ENCODE assay signal across 10 mouse cellular contexts in genomic region chr5:37240550-37240949, GRCm38 (mm10). TPM values are rescaled to one million over a fixed set of nuclear protein-coding genes. Genes with fewer than 3 reads are reported as not detected.
DNase-seq lines count a peak whose midpoint lies in the region; TF ChIP-seq lines count a peak whose summit lies in the region.
"Had no signal": no experiment of that assay in that cellular context is flagged by ENCODE, and none has a peak within 500 bp of the region (broad histone marks: within the 10 kb centered on the region; RNA-seq: fewer than 3 reads in every experiment).

No protein-coding gene starts in this region.

- no peak overlapping the region for H3ac ChIP-seq in myocyte (ENCODE audit: control insufficient read depth, insufficient read length)

- no peak for TF ChIP-seq POLR2A in myocyte (IDR thresholded peaks at IDR 0.05; ENCODE audit: insufficient read length, low read depth)

- no peaks in the 10 kb centered on the region for H3K79me2 ChIP-seq in myocyte (ENCODE audit: control insufficient read depth, insufficient read depth)

- H3K4me2 ChIP-seq in myocyte (ENCODE audit: low read depth): no peak overlapping the region

- peak; percentile 17 to 69 for DNase-seq in adrenal gland, adult (ENCODE audit: inconsistent age in 2 of 2, low spot score in 1 of 2)
- no peak for DNase-seq in adrenal gland, postnatal 25 days
- peak; percentile 56 for DNase-seq in left cerebral cortex, postnatal 4 days
- no peak for DNase-seq in left cerebral cortex, postnatal 25 days (ENCODE audit: low spot score in 2 of 2)
- DNase-seq in embryo, embryonic 10.5 days (ENCODE audit: low spot score): peak; percentile 79
- no peak for DNase-seq in spleen, postnatal 4 days (ENCODE audit: low spot score in 2 of 2)
- no peak for DNase-seq in thymus, postnatal 0 days (ENCODE audit: low spot score)
- DNase-seq: lung, postnatal 36 days; spleen, adult 18-20 months had no signal

- H3K27me3 ChIP-seq in myocyte (ENCODE audit: control insufficient read depth, insufficient read depth, insufficient read length): peaks cover 10% of the 10 kb centered on the region

- intact Hi-C loops in left cerebral cortex, postnatal 4 days (cut with DNase I): no loop called here
- intact Hi-C loops in left cerebral cortex, postnatal 25 days (cut with DNase I): no loop called here

- H3K4me3 ChIP-seq in myocyte: no peak overlapping the region

- no peaks in the 10 kb centered on the region for H3K36me3 ChIP-seq in myocyte (ENCODE audit: control insufficient read depth, insufficient read depth)

TF ChIP-seq in myocyte, 11 proteins besides CTCF, POLR2A, EP300 and RAD21:
- TF ChIP-seq REST (IDR thresholded peaks at IDR 0.05; ENCODE audit: insufficient read depth, insufficient read length) (peak; percentile 33), MYOD1 (IDR thresholded peaks at IDR 0.05; ENCODE audit: control insufficient read depth in 1 of 3, insufficient read length in 2 of 3, low read depth in 2 of 3) (no peak)

RNA-seq across cellular contexts. Expression of gene Crmp1, which starts 1.2 kb away (rescaled TPM):
- total RNA-seq in adrenal gland, postnatal 25 days (2021): 5.0 and 9.5 TPM in 2 replicates
- 1,000 to 10,000 TPM; 1,527 to 1,566 TPM for total RNA-seq in left cerebral cortex, postnatal 4 days (2021)
- 100 to 1,000 TPM; 210 to 213 TPM for total RNA-seq in left cerebral cortex, postnatal 25 days (2021)
- 0.11 TPM for polyA plus RNA-seq in myocyte (2012; fragmentation: generic; extraction: Trizol)
- 5.3 and 6.3 TPM in 2 replicates for polyA plus RNA-seq in thymus, postnatal 0 days (2015; fragmentation: Nextera tagmentation; extraction: Ambion mirVana)

Comparison
In these comparisons a context has a peak if more than half of its experiments do, and no peak if none do; other contexts are left out.
1. DNase-seq: peak in adrenal gland, adult (2 of 2), left cerebral cortex, postnatal 4 days (single experiment) and embryo, embryonic 10.5 days (single experiment); none in adrenal gland, postnatal 25 days (single experiment), left cerebral cortex, postnatal 25 days (0 of 2), spleen, postnatal 4 days (0 of 2) and thymus, postnatal 0 days (single experiment).
2. RNA of gene Crmp1, which starts 1.2 kb away (total RNA-seq): 1,527 to 1,566 TPM in left cerebral cortex, postnatal 4 days and 210 to 213 TPM in left cerebral cortex, postnatal 25 days; 5.0 to 9.5 TPM in adrenal gland, postnatal 25 days; every median in the first group is over 10 times any median in the second.